ENCODE assay signal across 16 mouse cellular contexts in genomic region chr9:78504679-78505078, GRCm38 (mm10). TPM values are rescaled to one million over a fixed set of nuclear protein-coding genes. Genes with fewer than 3 reads are reported as not detected.
DNase-seq lines count a peak whose midpoint lies in the region; ATAC-seq and TF ChIP-seq lines count a peak whose summit lies in the region.
"Had no signal": no experiment of that assay in that cellular context is flagged by ENCODE, and none has a peak within 500 bp of the region (broad histone marks: within the 10 kb centered on the region; RNA-seq: fewer than 3 reads in every experiment).

No protein-coding gene starts in this region.

- no peak for DNase-seq in kidney, postnatal 0 days (ENCODE audit: low spot score)
- DNase-seq in kidney, postnatal 25 days = no peak
- DNase-seq in forebrain, embryonic 10.5 days (ENCODE audit: extremely low spot score, low spot score) = no peak
- DNase-seq in hindbrain, postnatal 0 days (ENCODE audit: low spot score) = no peak
- DNase-seq in liver, postnatal 0 days = no peak
- DNase-seq in left cerebral cortex, adult 8-10 months (ENCODE audit: low spot score in 2 of 2) = no peak
- no peak for DNase-seq in layer of hippocampus, adult 8-10 months (ENCODE audit: low spot score in 2 of 2)
- DNase-seq: adrenal gland, postnatal 14 days; kidney, postnatal 14 days; right cerebral cortex, postnatal 4 days; thymus, postnatal 36 days had no signal

- no peaks in the 10 kb centered on the region for H3K9me3 ChIP-seq in kidney, postnatal 0 days (replicated peaks; ENCODE audit: low read length)
- no peaks in the 10 kb centered on the region for H3K9me3 ChIP-seq in forebrain, embryonic 10.5 days
- no peaks in the 10 kb centered on the region for H3K9me3 ChIP-seq in hindbrain, postnatal 0 days (ENCODE audit: low read length)
- H3K9me3 ChIP-seq in neural tube, embryonic 15.5 days (replicated peaks) = no peaks in the 10 kb centered on the region
- no peaks in the 10 kb centered on the region for H3K9me3 ChIP-seq in liver, postnatal 0 days (ENCODE audit: low read length)
- H3K9me3 ChIP-seq: stomach, embryonic 15.5 days had no signal

- TF ChIP-seq CTCF in kidney, postnatal 0 days (IDR thresholded peaks at IDR 0.05; ENCODE audit: low read depth) = no peak
- TF ChIP-seq CTCF in hindbrain, postnatal 0 days (IDR thresholded peaks at IDR 0.05; ENCODE audit: low read depth) = no peak
- TF ChIP-seq CTCF in liver, postnatal 0 days (IDR thresholded peaks at IDR 0.05; ENCODE audit: low read depth) = no peak

- TF ChIP-seq EP300 in liver, postnatal 0 days (IDR thresholded peaks at IDR 0.05; ENCODE audit: low read depth) = no peak

- H3K4me1 ChIP-seq in kidney, postnatal 0 days (replicated peaks; ENCODE audit: insufficient read depth, low read length) = 0 out of 2 replicates have a peak, but pooled peaks cover 5% of the 10 kb centered on the region
- peaks cover 51% of the 10 kb centered on the region for H3K4me1 ChIP-seq in forebrain, embryonic 10.5 days
- H3K4me1 ChIP-seq in hindbrain, postnatal 0 days (ENCODE audit: insufficient read depth, low read length) = peaks cover 10% of the 10 kb centered on the region
- H3K4me1 ChIP-seq in neural tube, embryonic 15.5 days = peaks cover 22% of the 10 kb centered on the region
- H3K4me1 ChIP-seq in liver, postnatal 0 days (ENCODE audit: insufficient read depth) = peaks cover 13% of the 10 kb centered on the region
- H3K4me1 ChIP-seq: stomach, embryonic 15.5 days had no signal

- ATAC-seq in kidney, postnatal 0 days (replicated peaks; ENCODE audit: low FRiP score, low read depth) = no peak
- ATAC-seq in hindbrain, postnatal 0 days = no peak
- ATAC-seq in neural tube, embryonic 15.5 days (ENCODE audit: low FRiP score) = no peak
- ATAC-seq in liver, postnatal 0 days = no peak

- H3K27ac ChIP-seq in kidney, postnatal 0 days = 0 out of 2 replicates have a peak overlapping the region, but pooled peaks have one; percentile 2
- peak overlapping the region; percentile 93 for H3K27ac ChIP-seq in forebrain, embryonic 10.5 days
- 0 out of 2 replicates have a peak overlapping the region, but pooled peaks have one; percentile 77 for H3K27ac ChIP-seq in hindbrain, postnatal 0 days
- no peak overlapping the region for H3K27ac ChIP-seq in neural tube, embryonic 15.5 days (replicated peaks)
- H3K27ac ChIP-seq in liver, postnatal 0 days (ENCODE audit: low read depth) = no peak overlapping the region; the same call in 1 of the 2 replicates
- H3K27ac ChIP-seq: left cerebral cortex, adult 2 months; stomach, embryonic 15.5 days had no signal

- no peak overlapping the region for H3K4me2 ChIP-seq in kidney, postnatal 0 days (ENCODE audit: low read length)
- H3K4me2 ChIP-seq in hindbrain, postnatal 0 days (ENCODE audit: low read depth, low read length) = peak overlapping the region; percentile 48
- peak overlapping the region; percentile 48 for H3K4me2 ChIP-seq in neural tube, embryonic 15.5 days
- no peak overlapping the region for H3K4me2 ChIP-seq in liver, postnatal 0 days (ENCODE audit: low read depth, low read length)
- H3K4me2 ChIP-seq: stomach, embryonic 15.5 days had no signal

- WGBS in kidney, postnatal 0 days = 82% methylated on average over 3 of the region's 3 CpGs
- WGBS in forebrain, embryonic 10.5 days = 80% methylated on average over 3 of the region's 3 CpGs
- WGBS in hindbrain, postnatal 0 days = 71% methylated on average over 3 of the region's 3 CpGs
- 76% methylated on average over 3 of the region's 3 CpGs for WGBS in neural tube, embryonic 15.5 days
- WGBS in liver, postnatal 0 days (ENCODE audit: insufficient replicate concordance) = 71% methylated on average over 3 of the region's 3 CpGs

- no peak overlapping the region for H3K4me3 ChIP-seq in kidney, postnatal 0 days (replicated peaks; ENCODE audit: low read depth, low read length)
- H3K4me3 ChIP-seq in forebrain, embryonic 10.5 days = no peak overlapping the region
- no peak overlapping the region for H3K4me3 ChIP-seq in hindbrain, postnatal 0 days (ENCODE audit: low read length)
- 0 out of 2 replicates have a peak overlapping the region, but pooled peaks have one; percentile 28 for H3K4me3 ChIP-seq in neural tube, embryonic 15.5 days (replicated peaks)
- H3K4me3 ChIP-seq in liver, postnatal 0 days (ENCODE audit: low read depth, low read length) = no peak overlapping the region
- H3K4me3 ChIP-seq: left cerebral cortex, adult 2 months; stomach, embryonic 15.5 days had no signal

- H3K9ac ChIP-seq in kidney, postnatal 0 days (ENCODE audit: low read depth, low read length) = no peak overlapping the region
- no peak overlapping the region for H3K9ac ChIP-seq in hindbrain, postnatal 0 days (replicated peaks; ENCODE audit: low read length)
- H3K9ac ChIP-seq in neural tube, embryonic 15.5 days (replicated peaks) = no peak overlapping the region
- no peak overlapping the region for H3K9ac ChIP-seq in liver, postnatal 0 days (replicated peaks)
- H3K9ac ChIP-seq: stomach, embryonic 15.5 days had no signal

- H3K27me3 ChIP-seq in kidney, postnatal 0 days (ENCODE audit: insufficient read depth, low read length) = no peaks in the 10 kb centered on the region
- H3K27me3 ChIP-seq in forebrain, embryonic 10.5 days (ENCODE audit: poor library complexity, severe bottlenecking) = no peaks in the 10 kb centered on the region
- no peaks in the 10 kb centered on the region for H3K27me3 ChIP-seq in hindbrain, postnatal 0 days (ENCODE audit: insufficient read depth, low read length)
- no peaks in the 10 kb centered on the region for H3K27me3 ChIP-seq in neural tube, embryonic 15.5 days (replicated peaks)
- H3K27me3 ChIP-seq in liver, postnatal 0 days (ENCODE audit: insufficient read depth, low read length) = no peaks in the 10 kb centered on the region
- H3K27me3 ChIP-seq: stomach, embryonic 15.5 days had no signal

- no peaks in the 10 kb centered on the region for H3K36me3 ChIP-seq in kidney, postnatal 0 days (ENCODE audit: insufficient read depth, low read length)
- H3K36me3 ChIP-seq in forebrain, embryonic 10.5 days (replicated peaks) = no peaks in the 10 kb centered on the region
- H3K36me3 ChIP-seq in hindbrain, postnatal 0 days (ENCODE audit: insufficient read depth, low read length) = no peaks in the 10 kb centered on the region
- peaks cover 3% of the 10 kb centered on the region; the same call in 1 of the 2 replicates for H3K36me3 ChIP-seq in neural tube, embryonic 15.5 days
- no peaks in the 10 kb centered on the region for H3K36me3 ChIP-seq in liver, postnatal 0 days (replicated peaks; ENCODE audit: insufficient read depth, low read length)
- H3K36me3 ChIP-seq: stomach, embryonic 15.5 days had no signal

RNA-seq across cellular contexts. Expression of gene Eef1a1, which starts 15.7 kb away (rescaled TPM):
- polyA plus RNA-seq in kidney, postnatal 0 days (2015; fragmentation: Nextera tagmentation; extraction: Ambion mirVana) = 4,583 and 4,728 TPM in 2 replicates
- 3,994 and 4,016 TPM in 2 replicates for polyA plus RNA-seq in forebrain, embryonic 10.5 days (2016; fragmentation: Nextera tagmentation; extraction: Ambion mirVana)
- 5,514 and 5,628 TPM in 2 replicates for total RNA-seq in hindbrain, postnatal 0 days (2014; rRNA removed)
- polyA plus RNA-seq in hindbrain, postnatal 0 days (2015; fragmentation: Nextera tagmentation; extraction: Ambion mirVana) = 2,472 and 2,549 TPM in 2 replicates
- polyA plus RNA-seq in neural tube, embryonic 15.5 days (2015; fragmentation: Nextera tagmentation; extraction: Ambion mirVana) = 2,707 and 3,339 TPM in 2 replicates
- 1,946 and 1,972 TPM in 2 replicates for polyA plus RNA-seq in liver, postnatal 0 days (2015; fragmentation: Nextera tagmentation; extraction: Ambion mirVana)
- total RNA-seq in left cerebral cortex, adult 8-10 months (2022) = 1,000 to 10,000 TPM; 2,343 to 2,844 (median 2,594) TPM
- 1,000 to 10,000 TPM; 2,504 to 3,682 (median 3,062) TPM for total RNA-seq in layer of hippocampus, adult 8-10 months (2022)

RNA-seq across cellular contexts. Expression of gene Gm17324, which starts 56.1 kb away (rescaled TPM):
- polyA plus RNA-seq in kidney, postnatal 0 days (2015; fragmentation: Nextera tagmentation; extraction: Ambion mirVana) = 0.70 and 0.99 TPM in 2 replicates
- polyA plus RNA-seq in forebrain, embryonic 10.5 days (2016; fragmentation: Nextera tagmentation; extraction: Ambion mirVana) = 0.58 and 0.88 TPM in 2 replicates
- total RNA-seq in hindbrain, postnatal 0 days (2014; rRNA removed) = 2.5 TPM in 1 of 2 replicates, not detected in the other
- polyA plus RNA-seq in hindbrain, postnatal 0 days (2015; fragmentation: Nextera tagmentation; extraction: Ambion mirVana) = 2.3 and 3.4 TPM in 2 replicates
- 2.6 and 3.0 TPM in 2 replicates for polyA plus RNA-seq in neural tube, embryonic 15.5 days (2015; fragmentation: Nextera tagmentation; extraction: Ambion mirVana)
- polyA plus RNA-seq in liver, postnatal 0 days (2015; fragmentation: Nextera tagmentation; extraction: Ambion mirVana) = 0.70 and 0.75 TPM in 2 replicates
- total RNA-seq in left cerebral cortex, adult 8-10 months (2022) = under 1 TPM; 0.40 to 0.54 (median 0.47) TPM
- total RNA-seq in layer of hippocampus, adult 8-10 months (2022) = 1 to 10 TPM in 1 of 4 experiments, under 1 TPM in 3; 0.60 to 1.3 (median 0.79) TPM
- total RNA-seq: adrenal gland, postnatal 14 days; heart, adult 8-10 months had no signal
- polyA plus RNA-seq: intestine, embryonic 14.5 days had no signal

RNA-seq across cellular contexts. Expression of gene Mto1, which starts 56.7 kb away (rescaled TPM):
- 20.8 and 24.4 TPM in 2 replicates for polyA plus RNA-seq in kidney, postnatal 0 days (2015; fragmentation: Nextera tagmentation; extraction: Ambion mirVana)
- 23.5 and 26.1 TPM in 2 replicates for polyA plus RNA-seq in forebrain, embryonic 10.5 days (2016; fragmentation: Nextera tagmentation; extraction: Ambion mirVana)
- total RNA-seq in hindbrain, postnatal 0 days (2014; rRNA removed) = 25.7 and 36.3 TPM in 2 replicates
- polyA plus RNA-seq in hindbrain, postnatal 0 days (2015; fragmentation: Nextera tagmentation; extraction: Ambion mirVana) = 20.9 and 22.0 TPM in 2 replicates
- 30.0 and 30.1 TPM in 2 replicates for polyA plus RNA-seq in neural tube, embryonic 15.5 days (2015; fragmentation: Nextera tagmentation; extraction: Ambion mirVana)
- polyA plus RNA-seq in liver, postnatal 0 days (2015; fragmentation: Nextera tagmentation; extraction: Ambion mirVana) = 10.9 and 11.5 TPM in 2 replicates
- 10 to 100 TPM; 22.9 to 29.3 (median 26.9) TPM for total RNA-seq in left cerebral cortex, adult 8-10 months (2022)
- 10 to 100 TPM; 20.4 to 27.7 (median 26.1) TPM for total RNA-seq in layer of hippocampus, adult 8-10 months (2022)

Comparison
In these comparisons a context has a peak if more than half of its experiments do, and no peak if none do; other contexts are left out.
1. H3K27ac ChIP-seq: peak in kidney, postnatal 0 days (single experiment), forebrain, embryonic 10.5 days (single experiment) and hindbrain, postnatal 0 days (single experiment); none in neural tube, embryonic 15.5 days (single experiment) and liver, postnatal 0 days (single experiment).
2. H3K4me2 ChIP-seq: peak in hindbrain, postnatal 0 days (single experiment) and neural tube, embryonic 15.5 days (single experiment); none in kidney, postnatal 0 days (single experiment) and liver, postnatal 0 days (single experiment).